Mouse (Mus musculus) right cerebral cortex, postnatal 14 days (tissue): ENCODE measurements around the gene Cth.
"Not testable (repeated sequence)": the region's sequence is repeated elsewhere in the genome, so short reads cannot be mapped to it uniquely, and the experiment has no call there.

Experiments
- DNase-seq: peaks from one replicate; pipeline ENCODE4 v3.0.0; 2022

Gene Cth

DNA sequence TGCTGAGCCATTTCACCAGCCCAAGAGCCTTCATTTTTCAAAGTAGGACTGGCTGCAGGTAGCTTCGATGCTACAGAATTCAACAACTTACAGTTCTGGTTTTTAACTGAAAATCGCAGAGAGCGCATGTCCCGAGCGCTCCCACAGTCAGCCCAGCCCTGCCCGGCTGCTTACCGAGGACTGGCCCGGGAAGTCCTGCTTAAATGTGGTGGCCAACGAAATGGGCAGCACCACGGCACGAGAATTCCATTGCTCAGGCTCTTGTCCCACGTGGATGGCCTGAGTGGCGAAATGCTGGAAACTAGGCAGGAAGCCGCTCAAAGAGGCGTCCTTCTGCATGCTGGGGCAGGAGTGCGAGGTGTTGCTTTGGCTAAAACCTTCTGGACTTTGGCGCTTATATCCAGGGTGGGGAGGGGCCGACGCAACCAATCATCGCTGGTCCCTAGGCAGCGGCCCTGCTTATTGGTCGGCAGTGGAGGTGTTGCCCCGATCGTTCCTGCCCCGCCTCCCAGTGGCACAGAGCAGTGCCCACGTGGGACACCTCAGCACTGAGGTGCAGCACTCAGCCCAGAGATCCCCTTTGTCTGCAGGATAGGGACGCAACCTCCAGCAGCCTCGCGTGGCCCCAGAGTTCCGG, at the start of gene Cth:
Cth (minus strand) TSS at position 386 of the 637 bp plus-strand sequence.
- peak; percentile 78 for DNase-seq

- DNase-seq = no peak
Observed at GRCm38 (mm10) chr3:157973236-157973635, 48.4 kb upstream of the Cth start.

- no peak for DNase-seq
Observed at GRCm38 (mm10) chr3:157971151-157971550, 46.3 kb upstream of the Cth start.

GRCm38 (mm10) chr3:157957320-157957719, 32.4 kb upstream of the Cth start:
- DNase-seq = no peak

- no peak for DNase-seq
Observed at GRCm38 (mm10) chr3:157956201-157956600, 31.3 kb upstream of the Cth start.

DNA sequence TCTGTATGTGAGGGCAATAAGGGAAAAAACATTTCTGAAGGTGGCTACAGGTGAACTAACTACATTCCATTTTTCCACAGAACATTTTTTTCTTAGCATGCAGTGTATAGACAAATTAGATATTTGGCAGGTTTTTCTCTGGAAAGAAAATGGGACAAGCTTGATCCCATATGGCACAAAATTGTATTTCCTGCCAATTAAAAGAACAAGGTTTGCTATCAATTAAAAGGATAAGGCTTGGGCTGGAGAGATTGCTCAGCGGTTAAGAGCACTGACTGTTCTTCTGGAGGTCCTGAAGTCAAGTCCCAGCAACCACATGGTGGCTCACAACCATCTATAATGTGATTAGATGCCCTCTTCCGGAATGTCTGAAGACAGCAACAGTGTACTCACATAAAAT, 30.6 kb upstream of the Cth start:
- DNase-seq = no peak

DNA sequence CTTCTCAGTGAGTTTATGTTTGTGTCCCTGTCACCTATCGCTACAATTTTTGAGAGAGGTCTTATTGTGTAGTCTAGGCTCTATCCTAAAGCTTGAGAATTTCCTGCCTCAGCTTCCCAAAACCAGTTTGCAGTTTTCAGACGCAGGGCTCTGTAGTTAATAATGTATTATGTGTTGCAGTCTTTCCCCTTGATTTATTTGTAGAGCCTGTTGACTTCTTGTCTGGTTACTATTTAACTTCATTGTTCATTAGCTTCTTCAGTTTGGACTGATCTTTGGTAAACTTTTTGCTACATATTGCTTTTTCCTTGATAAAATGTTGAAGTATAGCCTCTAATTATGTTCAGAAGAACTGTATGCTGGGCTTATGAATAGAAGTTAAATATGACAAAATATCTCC, 27.8 kb upstream of the Cth start:
- no peak for DNase-seq

- DNase-seq = no peak
Observed at GRCm38 (mm10) chr3:157947383-157948280, 22.8 kb upstream of the Cth start.

GRCm38 (mm10) chr3:157946843-157947358, 22.0 kb upstream of the Cth start, which contains the start of gene Ankrd13c:
TSS of gene Ankrd13c (plus strand) at chr3:157947239.
- peak; percentile 94 for DNase-seq

DNA sequence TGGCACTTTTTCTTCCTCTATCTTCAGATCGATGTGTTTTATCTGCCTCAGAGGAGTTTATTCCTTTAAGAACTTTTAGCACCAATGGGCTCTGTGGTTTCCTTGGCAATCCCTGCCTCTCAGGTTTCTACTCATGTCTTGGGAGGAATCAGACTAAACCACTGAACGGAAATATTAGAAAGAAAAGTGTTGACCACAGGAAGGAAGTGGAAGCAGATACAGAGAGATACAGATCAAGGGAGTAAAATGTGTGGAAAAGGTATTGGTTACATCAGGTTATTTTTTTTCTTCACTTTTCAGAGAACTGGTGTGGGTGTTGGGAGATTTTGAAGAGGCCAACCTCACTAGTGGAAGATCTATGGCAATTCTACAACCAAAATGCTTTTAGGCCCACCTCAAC, 13.7 kb upstream of the Cth start:
- no peak for DNase-seq

DNA sequence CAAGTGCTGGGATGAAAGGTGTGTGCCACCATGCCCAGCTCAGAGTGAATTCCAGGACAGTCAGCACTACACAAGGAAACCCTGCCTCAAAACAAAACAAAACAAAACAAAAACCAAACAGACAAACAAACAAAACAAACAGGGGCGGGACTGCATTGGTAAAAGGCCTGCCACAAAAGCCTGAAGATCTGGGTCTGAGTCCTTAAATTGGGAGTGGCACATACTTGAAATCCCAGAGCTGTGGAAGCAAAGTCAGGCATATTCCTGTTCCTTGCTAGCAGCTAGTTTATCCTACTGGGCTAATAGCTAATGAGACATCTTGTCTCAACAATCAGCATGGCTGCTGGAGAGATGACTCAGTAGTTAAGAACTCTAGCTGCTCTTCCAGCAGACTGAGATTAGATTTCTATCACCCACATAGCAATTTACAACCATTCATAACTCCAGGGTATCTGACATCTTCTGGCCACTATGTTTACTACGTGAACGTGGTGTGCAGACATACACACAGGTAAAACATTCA, 9.5 kb upstream of the Cth start:
- DNase-seq = no peak

DNA sequence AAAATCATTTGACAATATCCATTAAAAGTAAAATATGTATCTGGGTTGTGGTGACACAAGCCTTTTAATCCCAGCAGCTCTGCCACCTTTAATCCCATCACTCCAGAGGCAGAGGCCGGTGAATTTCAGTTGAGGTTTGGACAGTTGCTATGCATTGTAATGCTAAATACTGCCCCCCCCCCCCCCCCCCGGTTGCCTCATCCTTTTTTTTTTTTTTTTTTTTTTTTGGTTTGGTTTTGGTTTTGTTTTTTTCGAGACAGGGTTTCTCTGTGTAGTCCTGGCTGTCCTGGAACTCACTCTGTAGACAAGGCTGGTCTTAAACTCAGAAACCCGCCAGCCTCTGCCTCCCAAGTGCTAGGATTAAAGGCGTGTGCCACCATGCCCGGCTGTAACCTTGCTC, 8.3 kb upstream of the Cth start:
- not testable (repeated sequence) for DNase-seq

GRCm38 (mm10) chr3:157932074-157932473, 7.2 kb upstream of the Cth start:
- no peak for DNase-seq

GRCm38 (mm10) chr3:157931592-157931991, 6.7 kb upstream of the Cth start:
- no peak for DNase-seq

- no peak for DNase-seq
Observed at GRCm38 (mm10) chr3:157929417-157929816, 4.5 kb upstream of the Cth start.

GRCm38 (mm10) chr3:157928731-157929130, 3.9 kb upstream of the Cth start:
- no peak for DNase-seq

DNA sequence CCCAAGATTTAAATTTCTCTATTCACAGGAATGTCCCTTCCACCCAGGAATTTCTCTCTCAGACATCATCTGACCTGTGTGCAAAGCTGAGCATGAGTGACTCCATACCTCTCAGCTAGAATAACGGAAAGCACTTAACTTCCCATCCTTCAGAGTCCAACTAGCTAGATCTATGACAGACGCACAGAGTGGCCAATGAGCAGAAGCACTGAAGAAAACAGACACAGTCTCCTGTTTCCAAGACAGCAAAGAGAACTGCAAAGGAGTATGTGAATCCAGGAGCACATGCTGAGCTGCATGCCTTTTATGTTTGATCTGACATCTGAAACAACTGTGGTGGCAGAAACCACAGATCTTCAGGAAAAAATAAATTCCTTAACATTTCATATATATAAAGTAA, 1.9 kb upstream of the Cth start:
- peak; percentile 20 for DNase-seq

DNA sequence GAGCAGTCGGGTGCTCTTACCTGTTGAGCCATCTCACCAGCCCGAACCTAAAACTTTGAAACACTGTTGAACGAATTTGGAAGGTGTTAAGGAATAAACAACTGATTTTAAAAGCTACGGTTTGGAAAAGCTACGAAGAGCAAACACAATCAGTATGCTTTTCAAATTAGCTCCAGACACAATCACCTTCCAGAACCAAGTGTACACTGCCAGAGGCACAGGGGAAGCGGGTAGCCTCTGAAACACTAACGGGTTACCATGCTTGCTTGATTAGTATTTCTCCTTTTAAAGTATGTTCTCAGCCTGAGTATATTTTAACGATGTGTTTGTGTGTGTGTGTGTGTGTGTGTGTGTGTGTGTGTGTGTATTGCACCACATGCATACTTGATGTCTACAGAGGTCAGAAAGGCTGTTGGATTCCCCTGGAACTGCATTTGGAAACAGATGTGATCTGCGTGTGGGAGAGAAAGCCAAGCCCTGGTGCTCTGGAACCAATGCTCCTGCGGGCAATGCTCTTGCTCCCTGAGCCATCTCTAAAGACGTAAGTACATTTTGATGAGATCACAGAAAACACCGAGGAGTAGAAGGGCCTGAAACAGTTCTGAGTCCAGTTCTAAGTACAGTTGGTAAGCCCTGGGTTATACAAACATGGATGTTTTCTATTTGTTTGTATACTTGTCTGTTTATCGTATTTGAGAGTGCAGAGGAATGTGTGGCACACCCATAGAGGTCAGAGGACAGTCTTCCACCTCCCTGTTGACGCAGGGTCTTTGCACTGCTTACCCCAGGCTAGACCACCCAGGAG, 1.0 kb upstream of the Cth start:
- no peak for DNase-seq

GRCm38 (mm10) chr3:157923268-157923835, 1.5 kb downstream of the Cth start:
- no peak for DNase-seq

DNA sequence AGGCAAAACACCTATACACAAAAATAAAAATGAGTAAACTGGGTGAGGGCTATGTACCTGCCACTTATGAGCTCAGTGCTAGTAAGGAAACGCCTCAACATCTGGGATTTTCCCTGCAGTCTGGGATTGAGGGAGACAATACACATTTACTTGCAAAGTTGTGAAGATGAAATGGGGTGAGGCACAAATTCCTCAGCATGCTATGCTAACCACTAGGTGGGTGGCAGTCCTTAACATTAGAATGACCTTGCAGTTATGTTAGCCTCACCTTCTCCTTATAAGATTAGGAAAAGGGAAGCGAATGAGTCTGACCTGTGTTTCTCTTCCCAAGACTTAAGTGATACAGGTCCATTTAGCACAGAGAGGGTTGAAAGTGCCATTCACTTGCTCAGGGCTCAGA, 3.5 kb downstream of the Cth start:
- no peak for DNase-seq

DNA sequence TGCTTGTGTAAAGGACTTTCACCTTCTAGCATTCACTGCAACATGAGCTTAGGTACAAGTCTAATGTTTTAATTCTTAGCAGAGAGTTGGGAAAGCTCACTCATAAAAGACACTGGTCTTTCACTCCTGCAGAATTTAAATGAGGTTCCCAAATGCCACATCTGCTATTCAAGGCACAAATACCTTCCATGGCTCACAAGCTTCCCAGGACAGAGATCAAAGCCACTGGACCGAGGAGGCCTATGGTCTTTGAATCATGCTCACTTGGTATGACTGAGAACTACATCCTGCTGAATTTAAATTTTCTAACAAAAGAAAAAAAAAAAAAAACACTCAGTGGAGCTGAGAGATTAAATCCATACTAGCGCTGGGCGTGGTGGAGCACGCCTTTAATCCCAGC, 8.5 kb downstream of the Cth start:
- no peak for DNase-seq

DNA sequence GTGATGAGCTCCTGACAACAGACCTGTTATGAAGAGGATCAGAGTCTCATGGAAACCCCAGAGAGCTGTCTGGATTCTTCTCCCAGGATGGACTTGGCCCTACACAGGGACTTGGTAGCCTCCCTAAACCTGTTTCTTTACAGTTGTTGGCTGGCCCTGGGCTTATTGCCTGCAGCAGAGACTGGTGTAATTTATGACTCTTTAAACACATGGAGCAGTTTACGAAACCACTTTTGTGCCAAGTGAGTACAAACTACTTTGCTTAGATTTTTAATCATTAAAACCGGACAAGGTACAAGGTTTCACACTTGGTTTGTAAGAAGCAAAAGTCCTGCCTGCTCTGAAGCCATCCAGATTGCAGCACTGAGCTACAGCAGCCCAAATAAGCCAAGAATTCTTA, 12.7 kb downstream of the Cth start:
- no peak for DNase-seq

GRCm38 (mm10) chr3:157910262-157910661, 14.6 kb downstream of the Cth start:
- DNase-seq = no peak
